Mouse (Mus musculus) CH12.LX (cell line): ENCODE data around the gene Zfp579. TPM values are rescaled to one million over a fixed set of nuclear protein-coding genes. Genes with fewer than 3 reads are reported as not detected.

Source experiments
- DNase-seq: peaks from one replicate; pipeline ENCODE4 v3.0.0-alpha.2; 2013; ENCODE audit errors: extremely low read depth
- H3K27ac ChIP-seq: 2 replicates; pipeline ENCODE4 v1.5.1; 2012; ENCODE audit warnings: low read depth, mild to moderate bottlenecking, control low read depth, moderate library complexity; ENCODE audit not compliant: insufficient read depth
- H3K27me3 ChIP-seq: replicated peaks from 2 replicates; pipeline ENCODE3; 2012; ENCODE audit warnings: inconsistent platforms
- H3K36me3 ChIP-seq, 2 experiments: replicated peaks in 1 of 2; 2 replicates each; pipeline versions ENCODE3 to v1.6.1; 2012; ENCODE audit warnings: inconsistent platforms in 1 of 2, low read length in 1 of 2, mild to moderate bottlenecking in 1 of 2, mixed read lengths in 1 of 2, moderate library complexity in 1 of 2; ENCODE audit not compliant: control insufficient read depth in 1 of 2, insufficient read depth in 1 of 2
- H3K4me1 ChIP-seq, 2 experiments: 2 replicates each; pipeline ENCODE4 v1.6.1; 2012; ENCODE audit warnings: inconsistent platforms in 1 of 2, moderate library complexity in 1 of 2; ENCODE audit not compliant: insufficient read depth in 2 of 2, control insufficient read depth in 1 of 2
- H3K4me2 ChIP-seq: 2 replicates; pipeline ENCODE4 v1.6.1; 2012; ENCODE audit warnings: low read depth, mild to moderate bottlenecking, control low read depth; ENCODE audit not compliant: poor library complexity, insufficient read depth, severe bottlenecking
- H3K4me3 ChIP-seq, 3 experiments: fragments of 150-350 bp in 1 of 3; sonication (generic) in 1 of 3; replicated peaks in 1 of 3; 2 replicates each; pipeline versions ENCODE3 to v1.5.1; 2011 to 2012; ENCODE audit warnings: low read depth in 2 of 3, low read length in 2 of 3, mild to moderate bottlenecking in 2 of 3, moderate library complexity in 2 of 3, control low read depth in 1 of 3, improper control_type of control experiment in 1 of 3, inconsistent platforms in 1 of 3, mixed read lengths in 1 of 3; ENCODE audit not compliant: poor library complexity in 1 of 3
- H3K79me2 ChIP-seq: replicated peaks from 2 replicates; pipeline ENCODE4 v1.6.1; 2012; ENCODE audit warnings: mild to moderate bottlenecking, moderate library complexity; ENCODE audit not compliant: control insufficient read depth, poor library complexity, insufficient read depth, severe bottlenecking; ENCODE audit errors: extremely low read depth
- H3K9ac ChIP-seq: 2 replicates; pipeline ENCODE4 v1.6.1; 2012; ENCODE audit warnings: low read depth, mild to moderate bottlenecking, control low read depth, moderate library complexity; ENCODE audit not compliant: insufficient read depth
- H3K9me3 ChIP-seq: replicated peaks from 2 replicates; pipeline ENCODE3; 2012; ENCODE audit warnings: low read length, inconsistent platforms, mixed read lengths
- CHD2 ChIP-seq: IDR thresholded peaks from 2 replicates; pipeline ENCODE4 v1.6.1; 2011; ENCODE audit warnings: low read length, improper control_type of control experiment
- ELF1 ChIP-seq: IDR thresholded peaks from 2 replicates; pipeline ENCODE4 v1.6.1; 2014; ENCODE audit warnings: low read depth, mild to moderate bottlenecking, inconsistent platforms, low read length, improper control_type of control experiment
- EP300 ChIP-seq: IDR thresholded peaks from 2 replicates; pipeline ENCODE4 v1.6.1; 2011; ENCODE audit warnings: low read length, improper control_type of control experiment
- ETS1 ChIP-seq: conservative IDR thresholded peaks from 2 replicates; pipeline ENCODE4 v1.6.1; 2012; ENCODE audit warnings: low read depth, mild to moderate bottlenecking, inconsistent platforms, low read length, improper control_type of control experiment, moderate library complexity
- KAT2A ChIP-seq: IDR thresholded peaks from 2 replicates; pipeline ENCODE4 v1.6.1; 2012; ENCODE audit warnings: low read length, improper control_type of control experiment, inconsistent platforms; ENCODE audit not compliant: insufficient replicate concordance
- MAFK ChIP-seq: IDR thresholded peaks from 2 replicates; pipeline ENCODE4 v1.6.1; 2011; ENCODE audit warnings: low read length, improper control_type of control experiment; ENCODE audit not compliant: insufficient replicate concordance
- MXI1 ChIP-seq: IDR thresholded peaks from 2 replicates; pipeline ENCODE4 v1.6.1; 2011; ENCODE audit warnings: mild to moderate bottlenecking, low read depth, low read length, improper control_type of control experiment
- NELFE ChIP-seq: IDR thresholded peaks from 2 replicates; pipeline ENCODE4 v1.6.1; 2011; ENCODE audit warnings: low read depth, low read length, improper control_type of control experiment
- NRF1 ChIP-seq: IDR thresholded peaks from 2 replicates; pipeline ENCODE4 v1.6.1; 2014; ENCODE audit warnings: low read depth, mild to moderate bottlenecking, inconsistent platforms, low read length, improper control_type of control experiment, moderate library complexity
- PAX5 ChIP-seq: IDR thresholded peaks from 2 replicates; pipeline ENCODE4 v1.6.1; 2012; ENCODE audit warnings: low read length, inconsistent platforms, mixed read lengths
- RAD21 ChIP-seq: IDR thresholded peaks from 2 replicates; pipeline ENCODE4 v1.6.1; 2011; ENCODE audit warnings: low read depth, mild to moderate bottlenecking, low read length, improper control_type of control experiment, moderate library complexity
- RCOR1 ChIP-seq: conservative IDR thresholded peaks from 2 replicates; pipeline ENCODE4 v1.6.1; 2012; ENCODE audit warnings: low read depth, mild to moderate bottlenecking, inconsistent platforms, low read length, improper control_type of control experiment
- SIN3A ChIP-seq: IDR thresholded peaks from 2 replicates; pipeline ENCODE4 v1.6.1; 2012; ENCODE audit warnings: low read length, improper control_type of control experiment, inconsistent platforms
- TBP ChIP-seq: conservative IDR thresholded peaks from 2 replicates; pipeline ENCODE4 v1.6.1; 2011; ENCODE audit warnings: low read depth, low read length, improper control_type of control experiment
- ZC3H11A ChIP-seq: IDR thresholded peaks from 2 replicates; pipeline ENCODE4 v1.6.1; 2012; ENCODE audit warnings: low read depth, mild to moderate bottlenecking, inconsistent platforms, low read length, improper control_type of control experiment
- ZNF384 ChIP-seq: IDR thresholded peaks from 2 replicates; pipeline ENCODE4 v1.6.1; 2012; ENCODE audit warnings: low read depth, low read length, improper control_type of control experiment, inconsistent platforms
- dilution Hi-C: fragments of 300-500 bp; cut with MboI; formaldehyde crosslinking; loops from 2 replicates; pipeline ENCODE4 v1.14.3; 2020; ENCODE audit warnings: low sequenced_read_pairs; ENCODE audit not compliant: extremely low pct_unique_long_range_greater_than_20kb, extremely low pct_ligation_motif_present
- in situ Hi-C: fragments of 300-500 bp; cut with MboI; formaldehyde crosslinking; loops from 3 replicates; pipeline ENCODE4 v1.14.3; 2019; ENCODE audit warnings: low sequenced_read_pairs, low pct_ligation_motif_present, low pct_unique_long_range_greater_than_20kb, mixed read lengths
- polyA plus RNA-seq: library from polyadenylated mRNA; unstranded; fragments of >175 nt; gene quantifications from 2 replicates; pipeline ENCODE4 v1.2.1, GENCODE M21; 2012; ENCODE audit warnings: low read depth; ENCODE audit not compliant: insufficient read length
- total RNA-seq, 2 experiments: library from RNA; depleted of rRNA; stranded (reverse); fragments of 300-350 nt in 1 of 2; fragments of >200 nt in 1 of 2; gene quantifications; 2 replicates each; pipeline ENCODE4 v1.2.3; 2012 to 2014

Zfp579 gene
- total and polyA plus RNA-seq, 3 experiments = 1.0 to 11.3 (median 2.8) TPM

DNA sequence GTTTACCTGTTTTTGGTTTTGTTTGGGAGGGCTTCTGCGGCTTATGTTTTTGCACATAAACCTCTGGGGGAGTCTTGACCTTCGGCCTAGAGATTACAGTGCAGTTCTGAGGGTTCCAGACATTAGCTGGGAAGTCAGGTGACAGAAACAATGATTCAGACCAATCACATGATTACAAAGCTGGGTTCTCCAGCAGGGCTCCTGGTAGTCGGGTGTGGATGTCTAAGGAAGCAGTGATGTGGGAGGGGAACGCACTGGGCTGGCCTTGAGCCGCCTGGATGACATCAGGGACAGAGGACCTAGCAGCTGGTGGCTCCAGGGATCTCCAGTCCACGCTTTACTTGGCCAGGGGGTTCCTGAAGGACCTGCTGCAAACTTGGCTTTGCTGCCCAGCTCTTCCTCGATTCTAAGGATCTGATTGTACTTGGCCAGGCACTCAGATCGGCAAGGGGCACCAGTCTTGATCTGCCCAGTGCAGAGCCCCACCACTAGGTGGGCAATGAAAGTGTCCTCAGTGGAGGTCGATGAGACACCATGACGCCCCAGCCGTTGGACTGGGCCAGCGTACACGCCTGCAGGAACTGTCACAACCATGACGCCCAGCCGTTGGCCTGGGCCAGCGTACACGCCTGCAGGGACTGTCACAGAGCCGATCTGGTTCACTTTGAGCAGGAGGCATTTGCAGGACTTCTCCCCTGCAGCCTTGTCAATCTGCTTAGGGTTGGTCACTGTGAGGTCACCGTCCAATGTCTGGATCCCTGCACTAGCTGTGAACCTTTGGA lies 45.2 kb downstream of the Zfp579 start:
- no peak overlapping the region for H3K9ac ChIP-seq
- TF ChIP-seq ETS1 (no peak), MAFK (no peak), TBP (no peak), KAT2A (no peak), NELFE (no peak), ELF1 (no peak), ZC3H11A (no peak), MXI1 (no peak), PAX5 (no peak)
- in situ Hi-C loops (no loop called here), dilution Hi-C loops (no loop called here)
- H3K9me3 ChIP-seq = peaks cover 2% of the 10 kb centered on the region
- no peaks in the 10 kb centered on the region for H3K36me3 ChIP-seq
- H3K4me1 ChIP-seq = no peaks in the 10 kb centered on the region
- no peak overlapping the region for H3K4me2 ChIP-seq
- peaks cover 1% of the 10 kb centered on the region for H3K27me3 ChIP-seq
- no peak overlapping the region for H3K4me3 ChIP-seq
- no peaks in the 10 kb centered on the region for H3K79me2 ChIP-seq
- no peak overlapping the region for H3K27ac ChIP-seq
- no peak for DNase-seq

DNA sequence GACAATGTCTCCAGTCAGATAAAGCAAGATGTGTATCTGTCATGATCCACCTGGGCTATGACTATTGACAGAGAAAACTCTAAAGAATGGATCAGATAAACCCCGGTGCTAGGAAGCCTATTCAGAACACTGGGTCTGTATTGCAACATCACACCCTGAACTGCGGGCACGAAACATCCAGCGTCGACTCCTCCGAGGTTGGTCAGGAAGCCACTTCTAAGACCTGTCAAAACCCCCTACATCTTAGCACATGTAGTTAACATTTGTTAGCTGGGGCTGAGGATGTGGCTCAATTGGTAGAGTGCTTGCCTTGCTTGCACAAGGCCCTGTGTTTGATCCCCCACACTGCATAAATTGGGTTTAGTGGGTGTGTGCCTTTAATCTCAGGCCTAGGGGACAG lies 47.6 kb downstream of the Zfp579 start:
- Histone ChIP-seq H3K4me3 (no peak overlapping the region), H3K9me3 (peaks cover 2% of the 10 kb centered on the region), H3K4me2 (no peak overlapping the region), H3K4me1 (peaks cover 3 to 4% of the 10 kb centered on the region in 2 experiments; a peak in 1 of 4 replicates), H3K79me2 (no peaks in the 10 kb centered on the region), H3K9ac (no peak overlapping the region), H3K27ac (no peak overlapping the region), H3K36me3 (peaks cover 0 to 9% of the 10 kb centered on the region in 2 experiments), H3K27me3 (peaks cover 1% of the 10 kb centered on the region)
- in situ Hi-C loops = loop anchor here (10.0 kb wide), 1 partner anchor 384 kb away; no protein-coding TSS in a partner anchor
- TF ChIP-seq NELFE (no peak), SIN3A (no peak), RCOR1 (no peak), ELF1 (no peak), EP300 (no peak), PAX5 (no peak), KAT2A (no peak), RAD21 (no peak), CHD2 (no peak), ZC3H11A (no peak), NRF1 (no peak), ZNF384 (no peak)
- dilution Hi-C loops = no loop called here
- DNase-seq = no peak
